Mouse (Mus musculus) embryonic facial prominence, embryonic 15.5 days (tissue): Measurements from ENCODE around the gene Jmjd1c. TPM values are rescaled to one million over a fixed set of nuclear protein-coding genes. Genes with fewer than 3 reads are reported as not detected.

ENCODE experiments used
- ATAC-seq: fragments of 200-750 bp; cut with Nextera tagmentation; 2 replicates; pipeline ENCODE4 v1.8.0; 2017; ENCODE audit warnings: low read depth, moderate TSS enrichment; ENCODE audit not compliant: insufficient number of reproducible peaks, low FRiP score, low TSS enrichment
- H3K27ac ChIP-seq: fragments of 300-500 bp; sonication (generic); replicated peaks from 2 replicates; pipeline ENCODE4 v1.5.1; 2015; ENCODE audit warnings: mild to moderate bottlenecking, inconsistent platforms
- H3K27me3 ChIP-seq: fragments of 300-500 bp; sonication (generic); 2 replicates; pipeline ENCODE4 v1.6.1; 2015; ENCODE audit warnings: inconsistent platforms
- H3K36me3 ChIP-seq: fragments of 300-500 bp; sonication (generic); 2 replicates; pipeline ENCODE4 v1.6.1; 2015; ENCODE audit warnings: mild to moderate bottlenecking, inconsistent platforms
- H3K4me1 ChIP-seq: fragments of 300-500 bp; sonication (generic); 2 replicates; pipeline ENCODE4 v1.6.1; 2015; ENCODE audit warnings: inconsistent platforms
- H3K4me2 ChIP-seq: fragments of 300-500 bp; sonication (generic); replicated peaks from 2 replicates; pipeline ENCODE4 v1.6.1; 2015; ENCODE audit warnings: mild to moderate bottlenecking, inconsistent platforms
- H3K4me3 ChIP-seq: fragments of 300-500 bp; sonication (generic); replicated peaks from 2 replicates; pipeline ENCODE4 v1.5.1; 2015; ENCODE audit warnings: mild to moderate bottlenecking, inconsistent platforms
- H3K9ac ChIP-seq: fragments of 300-500 bp; sonication (generic); 2 replicates; pipeline ENCODE4 v1.6.1; 2015; ENCODE audit warnings: inconsistent platforms
- H3K9me3 ChIP-seq: fragments of 300-500 bp; sonication (generic); replicated peaks from 2 replicates; pipeline ENCODE4 v1.6.1; 2016; ENCODE audit warnings: inconsistent platforms
- WGBS: fragments of 180-500 bp; shearing (Covaris S2); methylation state at CpG from one replicate; pipeline ENCODE4 v1.1.7; 2015; 5-methylcytosine and 5-hydroxymethylcytosine counted together
- polyA plus RNA-seq: library from polyadenylated mRNA; unstranded; fragments of >200 nt; fragmentation: Nextera tagmentation; extraction: Ambion mirVana; gene quantifications from 2 replicates; pipeline ENCODE4 v1.2.1, GENCODE M21; 2015

Jmjd1c gene
- polyA plus RNA-seq, 1 experiment from 2014 or later: 56.6 TPM

DNA sequence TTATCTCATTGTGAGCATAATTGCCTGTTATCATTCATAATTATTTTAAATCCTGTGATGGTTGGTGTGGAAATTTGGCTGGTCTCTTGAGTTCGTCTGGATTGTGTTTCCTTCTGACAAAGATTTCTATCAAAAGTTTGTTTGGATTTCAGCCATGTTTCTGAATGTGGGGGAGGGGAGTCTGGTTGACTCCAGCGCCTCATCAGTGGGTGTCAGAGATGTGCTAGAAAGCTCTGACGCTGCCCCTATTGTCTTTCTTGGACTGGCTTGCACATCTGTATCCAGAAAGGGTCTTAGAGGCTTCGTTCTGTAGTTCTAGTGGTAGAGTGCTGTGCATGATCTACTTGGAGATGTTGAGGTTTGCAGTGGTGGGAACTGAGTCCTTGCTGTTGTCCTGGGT, 24.3 kb downstream of the Jmjd1c start:
- WGBS: 58% methylated on average over 4 of the region's 4 CpGs
- ATAC-seq: no peak

DNA sequence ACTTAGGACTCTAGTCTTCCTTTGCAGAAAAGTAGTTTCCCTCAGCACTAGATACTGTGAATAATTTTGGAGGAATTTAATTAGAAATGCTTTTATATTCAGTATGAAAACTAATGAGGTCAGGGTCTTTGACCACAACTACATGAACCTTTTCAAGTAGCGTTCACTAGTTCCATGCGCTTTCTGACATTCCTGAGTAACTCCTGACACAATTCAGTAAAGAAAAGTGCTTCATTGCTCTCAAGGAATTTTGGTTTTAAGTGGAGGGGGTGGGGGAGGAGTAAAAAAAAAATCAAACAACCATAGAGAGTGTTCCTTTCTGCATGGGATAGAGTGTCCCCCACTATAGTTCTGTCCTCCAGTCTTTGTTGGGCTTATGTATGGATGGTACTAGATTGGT, 24.7 kb downstream of the Jmjd1c start:
- Histone ChIP-seq H3K27ac (no peak overlapping the region), H3K9ac (no peak overlapping the region), H3K27me3 (no peaks in the 10 kb centered on the region), H3K36me3 (no peaks in the 10 kb centered on the region), H3K4me3 (no peak overlapping the region), H3K9me3 (no peaks in the 10 kb centered on the region), H3K4me1 (peaks cover 36% of the 10 kb centered on the region), H3K4me2 (no peak overlapping the region)
- ATAC-seq: no peak
- WGBS: 72% methylated on average over 2 of the region's 2 CpGs

More for the DNA sequence above, 24.3 kb downstream of the Jmjd1c start:
- H3K36me3 ChIP-seq: no peaks in the 10 kb centered on the region
- no peak overlapping the region for H3K4me3 ChIP-seq
- no peaks in the 10 kb centered on the region for H3K9me3 ChIP-seq
- H3K27me3 ChIP-seq: no peaks in the 10 kb centered on the region
- H3K4me2 ChIP-seq: no peak overlapping the region
- no peak overlapping the region for H3K27ac ChIP-seq
- H3K4me1 ChIP-seq: peaks cover 38% of the 10 kb centered on the region
- H3K9ac ChIP-seq: no peak overlapping the region

DNA sequence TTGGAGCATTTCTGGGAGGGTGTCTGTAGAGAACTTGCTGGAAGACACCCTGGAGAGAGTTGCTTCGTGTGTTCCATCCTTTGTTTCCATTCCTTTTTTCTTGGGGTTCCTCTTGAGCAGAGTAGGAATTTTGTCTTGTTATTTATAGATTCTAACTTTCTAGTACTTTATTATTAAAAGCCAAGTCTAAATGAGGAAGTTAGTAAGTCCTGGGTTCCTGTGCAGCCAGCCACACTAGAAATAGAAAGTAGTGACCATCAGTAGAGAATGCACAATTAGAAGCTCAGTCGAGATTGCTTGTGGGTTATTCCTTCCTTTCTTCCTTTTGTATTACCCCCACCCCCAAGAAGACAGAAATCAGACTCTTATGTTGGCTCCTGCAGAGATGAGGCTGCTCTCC, 27.8 kb downstream of the Jmjd1c start:
- no peaks in the 10 kb centered on the region for H3K36me3 ChIP-seq
- no peaks in the 10 kb centered on the region for H3K27me3 ChIP-seq
- 57% methylated on average over 2 of the region's 2 CpGs for WGBS
- H3K4me1 ChIP-seq: peaks cover 39% of the 10 kb centered on the region
- no peaks in the 10 kb centered on the region for H3K9me3 ChIP-seq
- no peak for ATAC-seq
- no peak overlapping the region for H3K4me3 ChIP-seq
- H3K9ac ChIP-seq: no peak overlapping the region
- H3K27ac ChIP-seq: no peak overlapping the region
- no peak overlapping the region for H3K4me2 ChIP-seq

DNA sequence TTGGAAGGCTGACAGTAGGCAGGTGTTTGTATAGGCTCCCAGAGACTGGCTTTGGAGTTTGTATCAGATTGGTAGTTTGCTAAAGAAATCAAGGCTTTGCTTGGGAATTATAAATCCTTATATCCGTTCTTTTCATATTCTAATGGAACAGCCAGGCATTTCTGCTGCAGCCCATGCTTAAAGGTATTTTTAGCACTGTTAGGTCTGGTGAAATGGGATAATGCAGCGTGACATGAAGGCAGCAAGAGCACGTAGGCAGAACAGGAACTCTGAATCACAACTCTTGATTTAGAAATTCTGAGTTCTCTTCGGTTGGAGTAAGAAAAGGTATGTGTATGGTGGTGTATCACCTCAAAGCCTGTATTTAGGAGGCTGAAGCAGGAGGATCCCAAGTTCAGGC, 28.2 kb downstream of the Jmjd1c start:
- no peak overlapping the region for H3K4me3 ChIP-seq
- H3K27me3 ChIP-seq: no peaks in the 10 kb centered on the region
- WGBS: 61% methylated on average over 4 of the region's 4 CpGs
- no peak overlapping the region for H3K9ac ChIP-seq
- H3K27ac ChIP-seq: no peak overlapping the region
- no peak overlapping the region for H3K4me2 ChIP-seq
- no peaks in the 10 kb centered on the region for H3K9me3 ChIP-seq
- no peak for ATAC-seq
- H3K36me3 ChIP-seq: no peaks in the 10 kb centered on the region
- H3K4me1 ChIP-seq: peaks cover 38% of the 10 kb centered on the region

DNA sequence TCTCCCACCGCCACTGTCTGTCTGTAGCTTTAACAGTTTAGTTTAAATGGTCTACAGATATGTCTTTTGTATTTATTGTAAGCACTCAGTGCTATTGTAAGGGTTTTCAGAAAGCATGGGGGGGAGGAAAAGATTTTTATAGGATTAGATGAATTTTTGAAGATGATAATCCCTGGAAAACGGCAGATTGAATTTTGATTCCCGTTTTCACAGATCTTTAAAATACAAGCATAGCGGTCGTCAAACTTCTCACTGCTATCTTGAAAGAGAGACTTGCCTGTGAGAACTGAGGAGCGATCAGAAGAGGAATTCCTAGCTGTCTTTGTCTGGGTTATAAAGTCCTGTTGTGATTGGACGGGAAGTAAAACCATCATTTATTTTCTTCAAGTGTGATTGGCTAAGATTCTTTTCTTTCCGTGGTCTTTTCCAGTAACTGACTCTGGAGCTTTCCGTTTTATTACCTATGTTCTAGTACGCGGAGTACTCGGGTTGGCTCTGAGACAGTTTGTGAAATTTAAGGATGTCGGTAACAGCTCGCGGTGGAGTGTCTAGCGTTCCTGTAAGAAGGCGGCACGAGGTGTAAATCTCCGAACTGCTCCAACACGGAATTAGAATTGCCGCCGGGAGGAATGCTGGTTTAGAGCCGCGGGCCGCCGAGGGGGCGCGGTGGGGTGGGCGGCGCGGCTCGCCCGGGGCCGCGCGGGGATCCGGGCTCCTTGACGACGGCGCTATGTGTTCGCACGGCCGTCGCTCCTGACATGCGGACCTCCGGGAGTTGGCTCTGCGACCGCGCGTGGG, 30.3 kb downstream of the Jmjd1c start:
- ATAC-seq: peak; percentile 74
- Histone ChIP-seq H3K4me2 (peak overlapping the region; percentile 93), H3K36me3 (no peaks in the 10 kb centered on the region), H3K4me1 (peaks cover 32% of the 10 kb centered on the region), H3K9ac (peak overlapping the region; percentile 67), H3K27me3 (no peaks in the 10 kb centered on the region), H3K9me3 (no peaks in the 10 kb centered on the region), H3K4me3 (peak overlapping the region; percentile 87), H3K27ac (peak overlapping the region; percentile 91)
- WGBS: 1% methylated on average over 50 of the region's 50 CpGs

DNA sequence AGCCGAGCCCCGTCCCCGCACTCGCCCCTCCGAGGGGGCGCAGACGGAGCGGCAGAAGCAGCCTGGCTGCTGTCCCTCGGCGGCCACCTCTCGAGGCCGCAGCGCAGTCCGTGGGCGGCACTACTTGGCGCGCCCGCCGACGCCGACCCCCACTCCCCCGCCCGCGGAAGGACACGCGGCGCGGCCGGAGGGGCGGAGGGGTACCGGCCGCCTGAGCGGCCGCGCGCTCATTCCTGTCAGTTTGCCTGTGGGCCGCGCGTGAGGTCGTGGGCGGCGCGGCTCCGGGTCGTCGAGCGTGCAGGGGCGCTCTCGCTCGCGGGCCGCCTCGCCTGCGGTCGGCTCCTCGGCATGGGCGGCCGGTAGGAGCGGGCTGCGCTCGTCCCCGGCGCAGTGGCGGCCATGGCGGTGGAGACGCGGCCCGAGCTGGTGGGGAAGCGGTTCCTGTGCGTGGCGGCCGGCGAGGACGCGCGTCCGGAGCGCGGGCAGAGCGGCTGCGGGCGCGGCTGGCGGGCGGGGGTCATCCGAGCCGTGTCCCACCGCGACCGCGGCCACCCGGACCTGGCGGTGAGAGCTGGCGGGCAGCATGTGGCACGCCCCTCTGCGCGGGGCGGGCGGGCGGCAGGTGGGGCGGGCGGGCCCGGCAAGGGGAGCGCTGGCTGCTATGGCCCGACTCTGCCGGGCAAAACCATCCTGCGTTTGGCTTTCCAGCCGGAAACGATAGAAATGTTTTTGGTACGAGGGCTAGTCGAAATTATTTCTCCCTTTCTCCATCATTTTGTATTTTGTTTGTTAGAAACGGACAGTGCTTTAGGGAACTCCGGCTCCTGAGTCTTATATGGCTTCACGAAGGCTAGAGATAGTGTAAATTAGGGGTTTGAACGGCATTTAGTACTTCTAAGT, 31.2 kb downstream of the Jmjd1c start:
- peaks cover 32% of the 10 kb centered on the region for H3K4me1 ChIP-seq
- no peaks in the 10 kb centered on the region for H3K9me3 ChIP-seq
- 1% methylated on average over 90 of the region's 115 CpGs for WGBS
- peak overlapping the region; percentile 67 for H3K9ac ChIP-seq
- H3K4me3 ChIP-seq: peak overlapping the region; percentile 87
- H3K36me3 ChIP-seq: no peaks in the 10 kb centered on the region
- peak overlapping the region; percentile 91 for H3K27ac ChIP-seq
- peak; percentile 75 for ATAC-seq
- H3K4me2 ChIP-seq: peak overlapping the region; percentile 93
- no peaks in the 10 kb centered on the region for H3K27me3 ChIP-seq

DNA sequence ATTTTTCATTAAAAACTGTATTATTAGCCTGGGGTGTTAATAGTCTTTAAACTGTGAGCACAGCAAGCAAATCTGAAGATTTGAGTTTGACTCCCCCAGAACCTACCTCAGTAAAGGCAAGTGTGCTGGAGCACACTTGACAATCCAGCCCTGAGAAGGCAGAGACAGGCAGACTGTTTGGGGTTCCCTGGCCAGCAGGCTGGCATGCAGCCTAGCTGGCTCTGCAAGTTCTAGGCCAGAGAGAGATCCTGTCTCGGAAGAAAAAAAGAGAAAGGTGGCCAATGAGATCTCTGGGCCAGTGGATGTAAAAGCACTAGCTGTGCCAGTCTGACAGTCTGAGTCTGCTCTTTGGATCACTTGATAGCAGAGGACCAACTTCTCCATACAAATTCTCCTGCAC, 33.6 kb downstream of the Jmjd1c start:
- Histone ChIP-seq H3K27me3 (no peaks in the 10 kb centered on the region), H3K36me3 (no peaks in the 10 kb centered on the region), H3K9ac (no peak overlapping the region), H3K27ac (no peak overlapping the region), H3K9me3 (no peaks in the 10 kb centered on the region), H3K4me2 (no peak overlapping the region), H3K4me3 (no peak overlapping the region), H3K4me1 (peaks cover 23% of the 10 kb centered on the region)
- WGBS: 67% methylated on average over 1 of the region's 1 CpGs
- no peak for ATAC-seq

DNA sequence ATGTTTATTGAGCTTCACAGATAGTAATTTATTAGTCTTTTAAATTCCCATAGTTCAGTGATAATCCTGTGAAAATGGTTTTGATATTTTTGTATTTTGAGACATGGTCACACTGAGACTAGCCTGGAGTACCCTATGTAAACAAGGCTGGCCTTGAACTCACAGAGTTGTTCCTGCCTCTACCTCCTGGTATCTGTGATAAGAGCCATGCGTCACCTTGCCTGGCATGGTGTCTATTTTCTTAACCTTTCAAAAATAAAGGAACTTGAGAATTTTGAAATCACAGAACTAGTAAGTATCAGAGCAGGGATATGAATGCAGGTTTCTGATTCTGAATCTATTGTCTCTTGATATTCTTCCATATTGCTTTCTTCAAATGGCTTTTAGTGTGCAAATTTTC, 35.8 kb downstream of the Jmjd1c start:
- no peak for ATAC-seq

DNA sequence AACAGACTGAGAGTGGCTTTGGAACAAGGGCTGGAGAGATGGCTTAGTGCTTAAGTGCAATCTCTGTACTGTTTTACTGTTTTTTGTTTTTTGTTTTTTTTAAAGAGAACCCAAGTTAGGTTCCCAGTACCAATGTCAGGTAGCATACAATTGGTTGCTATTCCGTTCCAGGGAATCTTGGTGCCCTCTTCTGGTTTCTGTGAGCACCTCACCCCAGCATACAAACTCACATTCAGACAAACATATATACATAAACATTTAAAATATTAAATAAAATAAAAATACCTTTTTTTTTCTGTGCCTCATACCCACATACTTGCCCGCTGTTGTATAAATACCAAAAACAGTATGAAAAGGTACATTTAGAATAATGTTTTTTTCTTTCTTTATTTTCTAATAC, 38.4 kb downstream of the Jmjd1c start:
- no peaks in the 10 kb centered on the region for H3K9me3 ChIP-seq
- ATAC-seq: no peak
- peaks cover 4% of the 10 kb centered on the region; the same call in 1 of the 2 replicates for H3K4me1 ChIP-seq
- no peak overlapping the region for H3K4me3 ChIP-seq
- 91% methylated on average over 2 of the region's 2 CpGs for WGBS
- H3K27me3 ChIP-seq: no peaks in the 10 kb centered on the region
- H3K9ac ChIP-seq: no peak overlapping the region
- no peak overlapping the region for H3K4me2 ChIP-seq
- H3K27ac ChIP-seq: no peak overlapping the region
- no peaks in the 10 kb centered on the region for H3K36me3 ChIP-seq

More for the DNA sequence above, 35.8 kb downstream of the Jmjd1c start:
- Histone ChIP-seq H3K27me3 (no peaks in the 10 kb centered on the region), H3K4me1 (peaks cover 15% of the 10 kb centered on the region), H3K27ac (no peak overlapping the region), H3K36me3 (no peaks in the 10 kb centered on the region), H3K4me3 (no peak overlapping the region), H3K9me3 (no peaks in the 10 kb centered on the region), H3K9ac (no peak overlapping the region), H3K4me2 (no peak overlapping the region)
- WGBS: 82% methylated on average over 1 of the region's 1 CpGs

DNA sequence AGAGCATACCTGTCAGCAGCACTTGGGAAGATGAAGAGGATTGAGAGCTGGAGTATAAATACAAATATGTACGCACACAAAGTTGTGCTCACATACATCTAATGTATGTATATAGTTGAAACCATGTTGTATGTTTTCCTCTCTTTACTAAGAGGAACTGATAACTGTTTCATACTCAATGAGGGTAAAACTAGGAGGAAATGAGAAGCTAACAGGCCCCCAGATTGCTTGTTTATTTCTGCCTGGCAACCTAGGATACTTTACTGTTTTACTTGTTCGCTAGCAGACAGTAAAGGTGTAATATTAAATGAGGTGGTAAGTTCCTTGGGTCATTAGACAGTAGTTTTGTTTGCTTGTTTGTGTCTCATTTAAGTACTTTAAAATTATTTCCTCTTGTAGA, 41.5 kb downstream of the Jmjd1c start:
- no peaks in the 10 kb centered on the region for H3K36me3 ChIP-seq
- H3K9ac ChIP-seq: no peak overlapping the region
- no peaks in the 10 kb centered on the region for H3K27me3 ChIP-seq
- no peak for ATAC-seq
- H3K9me3 ChIP-seq: no peaks in the 10 kb centered on the region
- no peaks in the 10 kb centered on the region for H3K4me1 ChIP-seq
- H3K4me2 ChIP-seq: no peak overlapping the region
- no peak overlapping the region for H3K4me3 ChIP-seq
- 92% methylated on average over 2 of the region's 2 CpGs for WGBS
- H3K27ac ChIP-seq: no peak overlapping the region

DNA sequence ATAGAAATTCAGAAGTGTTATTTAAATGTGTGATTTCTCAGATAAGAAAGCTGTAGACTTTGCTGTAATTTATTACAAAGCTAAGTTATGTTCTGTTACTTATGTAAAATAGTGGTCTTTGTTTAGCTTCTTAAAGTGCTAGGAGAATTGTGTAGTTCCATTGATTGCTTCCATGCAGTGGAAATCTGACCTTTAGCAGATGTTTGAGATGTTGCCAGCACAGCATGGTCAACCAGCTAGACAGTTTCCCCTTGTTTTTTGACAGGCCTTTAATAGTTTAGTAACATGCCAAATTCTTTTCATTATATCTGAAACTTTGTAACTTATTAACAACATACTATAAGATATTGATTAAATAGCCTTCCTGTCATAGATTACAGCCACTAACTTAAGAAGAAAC, 47.7 kb downstream of the Jmjd1c start:
- no peak for ATAC-seq
- Histone ChIP-seq H3K27me3 (no peaks in the 10 kb centered on the region), H3K4me1 (peaks cover 7% of the 10 kb centered on the region), H3K36me3 (no peaks in the 10 kb centered on the region), H3K27ac (no peak overlapping the region), H3K4me2 (no peak overlapping the region), H3K9ac (no peak overlapping the region), H3K9me3 (no peaks in the 10 kb centered on the region), H3K4me3 (no peak overlapping the region)
